Mouse (Mus musculus): ENCODE measurements at regions not wholly inside any gene's neighbourhood (a gene's known extent, or its start where the extent isn't known, plus 50 kb on each side); places are given as distances from the start of the nearest gene placed in this dataset.

DNA sequence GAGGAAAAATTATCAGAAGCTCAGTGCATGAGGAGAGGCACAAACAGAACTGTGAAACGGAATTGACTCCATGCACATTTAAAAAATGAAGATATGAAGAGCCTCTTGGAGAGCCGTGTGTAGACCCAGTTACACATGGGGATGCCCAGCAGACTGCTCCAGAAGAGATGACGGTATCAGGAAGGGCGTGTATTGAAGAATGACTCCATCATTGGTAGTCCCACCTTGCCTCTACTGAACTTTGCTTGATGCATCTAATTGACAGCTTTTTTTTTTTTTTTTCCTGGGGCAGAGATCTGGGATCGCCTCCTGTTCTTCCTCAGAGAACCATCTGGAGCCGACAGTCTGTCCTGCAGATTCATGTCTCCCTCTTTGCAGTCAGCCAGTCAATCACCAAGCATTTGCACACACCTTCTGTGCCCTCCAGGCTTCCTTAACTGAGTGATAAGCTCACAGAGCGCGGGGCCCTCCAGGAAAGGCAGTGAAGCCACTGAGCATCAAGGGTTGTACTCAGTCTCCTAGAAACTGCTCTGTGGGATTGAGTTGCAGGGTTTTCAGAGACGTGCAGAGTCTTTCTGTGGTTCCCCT, 57.6 kb upstream of the D1Pas1 start:
- no peak for DNase-seq (ENCODE audit: low spot score in 2 of 2)

DNA sequence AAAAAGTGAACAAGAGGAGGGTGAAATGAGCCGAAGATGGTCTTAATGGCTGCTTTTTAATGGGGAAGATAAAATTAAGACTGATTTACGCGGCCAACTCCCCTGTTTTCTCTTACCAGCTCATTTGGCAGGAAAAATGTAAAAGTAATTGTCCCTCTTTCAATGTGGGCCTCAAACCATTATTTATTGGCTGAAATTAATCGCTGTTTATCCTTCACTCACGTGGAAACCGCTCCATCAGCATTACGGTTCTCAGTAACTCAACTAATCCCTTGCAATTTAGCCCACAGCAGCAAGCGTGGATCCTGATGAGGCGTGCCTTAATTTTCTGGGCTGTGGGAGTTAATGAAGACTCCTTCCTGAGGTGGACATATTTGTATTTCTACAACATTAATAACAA, 58.1 kb upstream of the D1Pas1 start:
- DNase-seq (ENCODE audit: low spot score in 2 of 2): no peak

DNA sequence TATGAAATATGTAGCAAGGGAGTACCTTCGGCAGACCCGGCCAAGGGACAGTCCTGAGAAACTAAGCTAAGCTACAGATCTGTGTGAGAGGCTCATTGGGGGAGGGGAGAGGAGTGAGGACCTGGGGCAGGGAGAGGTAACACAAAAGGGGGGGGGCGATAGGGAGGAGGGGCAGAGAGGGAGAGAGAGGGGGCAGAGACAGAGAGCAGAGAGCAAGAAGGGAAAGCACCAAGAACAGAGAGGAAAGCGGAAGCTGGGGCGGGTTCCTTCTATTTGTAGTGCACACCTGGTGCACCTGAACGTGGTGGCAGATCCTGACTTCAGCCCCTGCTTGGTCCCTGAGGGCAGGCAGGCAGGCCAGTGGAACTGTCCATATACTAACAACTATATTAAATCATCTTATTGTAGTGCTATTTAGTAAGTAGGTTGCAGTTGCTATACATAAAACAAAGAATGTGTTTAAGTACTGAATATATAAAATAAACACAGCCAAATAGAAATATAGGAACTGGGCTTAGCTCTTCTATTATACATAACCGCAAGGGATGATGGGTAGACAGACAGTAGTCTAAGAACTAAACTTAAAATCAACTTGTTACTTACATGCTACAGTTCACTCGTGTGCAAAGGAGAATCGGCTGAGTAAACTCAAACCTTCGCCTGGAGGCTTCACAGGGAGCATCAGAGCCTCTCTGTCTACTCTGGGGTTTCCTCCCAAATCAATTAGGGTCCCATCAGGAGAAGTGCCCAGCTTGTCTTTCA, 59.6 kb upstream of the D1Pas1 start:
- no peak for DNase-seq (ENCODE audit: low spot score in 2 of 2)

DNA sequence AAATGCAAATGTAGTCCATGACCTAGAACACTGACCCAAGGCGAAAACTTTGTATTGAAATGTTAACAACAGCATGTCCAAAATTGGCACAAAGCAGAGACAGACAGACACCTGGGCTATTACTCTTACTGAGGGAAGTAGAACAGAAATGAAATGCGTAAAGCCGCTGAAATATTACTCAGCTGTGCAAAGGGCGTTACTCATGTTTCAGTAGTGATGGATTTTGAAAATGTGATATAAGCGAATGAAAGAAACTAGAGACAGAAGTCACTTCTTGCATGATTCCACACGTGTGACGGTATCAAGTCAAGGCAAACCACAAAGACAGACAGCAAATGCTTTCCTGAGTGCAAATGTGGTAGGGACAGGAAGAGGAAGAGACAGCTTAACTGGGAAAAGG, 61.3 kb upstream of the D1Pas1 start:
- DNase-seq (ENCODE audit: low spot score in 2 of 2): no peak

DNA sequence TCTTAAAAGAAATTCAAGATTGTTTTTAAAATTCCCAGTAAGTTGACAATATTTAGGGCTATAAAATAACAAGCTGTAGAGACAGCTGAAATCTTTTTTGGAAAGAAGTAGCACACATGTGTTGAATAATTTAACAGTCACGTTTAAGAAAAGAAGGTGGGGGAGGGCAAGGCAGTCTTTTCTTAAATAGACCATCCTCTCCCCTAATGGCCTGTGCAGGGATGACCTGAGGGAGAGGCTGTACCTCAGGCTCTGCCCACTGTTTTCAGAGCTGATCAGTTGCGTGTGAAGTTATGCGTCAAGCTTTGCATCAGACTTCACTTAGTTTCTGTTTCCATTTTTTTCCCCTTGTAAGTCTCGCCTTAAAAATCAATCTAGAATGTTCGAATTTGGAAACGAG, 65.7 kb upstream of the D1Pas1 start:
- DNase-seq (ENCODE audit: low spot score in 2 of 2): no peak

DNA sequence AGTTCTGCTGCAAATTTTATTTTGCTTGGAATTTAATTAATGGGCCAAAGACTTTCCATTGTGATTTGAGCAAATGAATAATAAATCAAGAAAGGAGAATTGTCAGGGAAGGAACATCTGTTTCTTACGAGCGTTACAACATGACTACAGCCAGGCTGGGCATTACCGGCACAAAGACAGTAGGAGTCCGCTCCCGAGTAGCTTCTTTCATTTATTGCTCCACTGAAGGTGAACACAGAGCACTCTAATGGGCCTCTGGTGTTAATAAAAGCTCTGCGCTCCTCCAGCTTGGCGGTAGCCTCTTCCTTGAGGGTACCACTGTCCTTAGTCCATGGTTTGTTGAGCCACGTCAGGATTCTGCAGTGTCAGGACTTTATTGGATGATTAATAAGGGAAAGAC, 69.0 kb upstream of the D1Pas1 start:
- no peak for DNase-seq (ENCODE audit: low spot score in 2 of 2)

DNA sequence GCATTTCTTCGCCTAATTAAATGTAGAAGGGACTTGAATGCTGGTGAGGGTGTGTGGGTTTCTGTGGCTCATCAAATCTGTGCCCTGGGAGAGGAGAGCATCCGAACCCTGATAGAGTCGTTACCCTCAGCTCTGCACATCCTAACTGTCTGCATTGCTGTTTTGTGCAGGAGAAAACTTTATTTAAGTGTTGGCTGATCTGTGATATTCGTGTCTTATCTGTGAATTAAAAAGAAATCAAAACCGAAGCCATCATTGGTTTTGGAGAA, 77.7 kb upstream of the D1Pas1 start:
- no peak for DNase-seq (ENCODE audit: low spot score in 2 of 2)

DNA sequence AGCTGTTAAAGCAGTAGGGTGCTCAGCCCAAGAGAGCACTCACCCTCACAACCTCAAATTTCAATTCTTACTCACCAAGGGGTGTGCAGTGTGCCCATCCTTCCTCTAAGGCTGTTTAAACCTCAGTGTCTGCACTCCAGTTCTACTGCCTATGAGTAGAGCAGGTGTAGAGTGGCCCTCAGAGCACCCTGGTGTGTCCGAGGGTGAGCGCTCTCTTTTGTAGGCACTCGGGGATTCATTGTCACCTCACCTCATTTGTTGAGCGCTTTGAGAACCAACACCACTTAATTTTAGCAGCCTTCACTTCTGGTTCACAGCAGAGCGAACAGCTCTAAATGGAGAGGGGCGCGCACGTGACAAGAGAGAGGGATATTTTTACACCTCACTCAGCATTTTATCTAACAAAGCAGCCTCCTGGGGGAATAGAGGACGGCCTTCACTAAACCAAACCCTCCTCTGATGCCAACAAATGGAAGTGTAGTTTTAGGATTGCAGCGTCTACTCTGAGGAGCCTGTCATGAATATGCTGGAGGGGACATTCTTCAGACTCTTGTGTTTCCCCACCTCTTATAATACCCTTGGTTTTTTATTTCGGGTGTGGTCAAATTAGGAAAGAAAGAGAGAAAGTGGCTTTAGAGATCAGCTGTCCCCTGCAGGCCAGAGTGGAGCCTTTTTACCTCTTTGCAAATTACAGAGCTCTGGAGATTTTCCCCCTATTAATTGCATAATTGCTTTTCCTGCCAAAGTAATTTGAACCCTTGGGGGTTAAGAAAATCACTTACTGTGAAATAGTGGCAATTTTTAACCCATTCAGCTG, 78.2 kb upstream of the D1Pas1 start:
- no peak for DNase-seq (ENCODE audit: low spot score in 2 of 2)

DNA sequence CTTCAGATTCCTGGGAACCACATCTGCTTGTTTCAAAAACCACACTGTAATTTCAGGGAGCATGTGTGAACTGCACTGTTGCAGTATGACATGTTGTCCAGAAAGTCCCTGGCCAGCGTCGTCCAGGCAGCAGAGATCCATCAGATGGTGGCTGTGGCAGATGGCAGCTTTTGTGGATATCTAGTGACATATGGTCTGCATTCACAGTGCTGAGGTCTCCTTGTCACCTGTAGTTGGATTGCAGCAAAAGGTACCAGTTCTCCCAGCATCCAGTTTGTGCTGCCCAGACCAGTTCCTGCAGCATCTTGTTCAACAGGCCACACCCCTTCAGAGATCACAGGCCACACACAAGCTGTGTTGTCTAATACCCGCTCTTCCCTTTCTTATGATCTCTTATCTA, 80.1 kb upstream of the D1Pas1 start:
- no peak for DNase-seq (ENCODE audit: low spot score in 2 of 2)

DNA sequence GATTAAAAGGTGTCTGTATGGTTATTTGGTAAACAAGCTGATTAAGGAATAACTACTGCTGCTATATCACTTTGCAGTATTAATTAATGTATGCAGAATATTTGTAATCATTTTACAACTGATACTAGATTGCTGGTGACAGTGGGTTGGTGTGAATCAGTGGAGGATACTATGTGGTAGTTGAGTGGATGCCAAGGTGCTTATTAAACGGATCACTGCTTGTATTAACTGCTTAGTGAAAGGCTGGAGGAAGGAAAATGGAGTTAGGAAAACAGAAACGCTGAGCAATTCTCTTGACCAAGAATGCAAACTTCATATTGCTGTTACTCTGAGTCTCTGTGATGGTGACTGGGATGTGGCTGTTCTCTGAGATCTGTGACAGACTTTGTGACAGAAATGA, 86.8 kb upstream of the D1Pas1 start:
- DNase-seq (ENCODE audit: low spot score in 2 of 2): no peak

DNA sequence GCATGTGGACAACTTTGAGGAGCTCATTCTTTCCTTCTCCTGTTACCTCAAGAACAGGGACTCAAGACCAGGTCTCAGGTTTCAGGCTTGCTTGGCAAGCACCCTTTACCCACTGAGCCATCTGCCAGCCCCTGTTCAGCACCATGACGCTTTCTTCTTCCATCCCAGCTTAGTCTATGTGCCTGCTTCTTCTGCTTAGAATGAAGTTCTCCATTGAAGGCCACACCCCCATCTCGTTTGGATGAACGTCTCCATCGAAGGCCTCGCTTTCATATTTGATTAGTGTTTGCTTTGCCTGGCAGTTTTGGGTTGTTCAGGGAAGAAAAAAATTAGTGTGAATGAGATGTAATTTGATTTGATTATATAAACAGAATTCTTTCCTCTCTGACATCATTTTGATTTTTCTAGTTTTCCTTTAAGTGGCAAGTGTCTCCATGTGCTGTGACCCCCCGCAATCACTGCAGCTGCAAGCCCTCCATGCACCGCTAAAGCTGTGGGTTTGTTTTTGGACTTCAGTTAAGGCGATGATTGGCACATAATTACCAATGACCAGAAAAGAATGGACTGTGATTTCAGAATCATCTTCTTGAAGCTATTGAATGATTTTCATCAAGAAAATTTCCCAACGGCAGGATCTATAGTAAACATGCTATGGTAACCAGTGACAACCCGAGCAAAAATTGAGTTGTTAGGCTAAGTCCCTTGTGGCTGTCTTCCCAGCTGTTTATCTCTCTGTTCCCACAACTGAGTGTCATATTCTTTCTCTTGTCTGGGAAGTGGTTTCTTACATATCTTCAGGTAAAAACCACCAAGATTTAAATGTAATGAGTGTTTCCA, 106.4 kb upstream of the D1Pas1 start:
- no peak for DNase-seq (ENCODE audit: low spot score in 2 of 2)

DNA sequence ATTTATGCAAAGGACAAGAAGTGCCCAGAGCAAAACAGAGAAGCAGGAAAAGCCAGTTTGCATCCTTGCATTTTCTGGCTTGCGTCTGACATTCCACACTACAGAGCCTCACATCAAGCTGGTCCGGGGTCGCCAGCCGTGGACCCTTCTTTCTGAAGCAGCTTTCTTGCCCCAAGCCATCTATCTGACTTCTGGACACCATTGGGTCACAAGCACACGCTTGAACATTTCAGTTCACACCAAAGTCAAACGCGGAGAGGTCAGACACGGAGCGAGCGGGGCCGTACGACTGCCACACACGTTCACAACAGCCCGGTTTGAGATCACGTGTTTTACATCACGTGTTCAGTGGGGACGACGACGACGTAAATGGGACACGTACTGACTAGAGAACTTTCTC, 108.9 kb upstream of the D1Pas1 start:
- DNase-seq (ENCODE audit: low spot score in 2 of 2): no peak

DNA sequence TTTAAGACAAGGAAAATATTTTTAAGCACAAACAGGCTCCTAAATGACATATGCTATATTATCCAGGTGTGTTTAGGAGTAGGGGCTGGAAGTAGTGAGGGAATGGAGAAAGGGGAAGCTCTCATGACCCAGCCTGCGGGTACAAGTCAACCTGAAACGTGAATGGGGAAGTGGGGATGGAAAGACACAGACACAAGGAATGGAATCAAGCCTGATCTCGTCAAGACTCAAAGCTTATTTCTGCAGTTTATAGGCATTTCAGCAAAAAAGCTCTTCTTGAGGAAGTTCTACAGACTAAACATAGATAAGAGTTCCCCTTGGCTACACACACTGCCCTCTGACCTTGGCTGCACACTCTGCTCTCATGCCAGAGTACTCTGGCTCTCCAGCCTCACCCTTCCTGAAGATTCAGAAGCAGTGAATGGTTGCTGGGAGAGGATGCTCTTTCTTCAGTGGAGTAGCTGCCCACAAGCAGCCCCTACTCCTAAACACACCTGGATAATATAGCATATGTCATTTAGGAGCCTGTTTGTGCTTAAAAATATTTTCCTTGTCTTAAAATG, 106.4 kb upstream of the Rrp15 start:
- no peak for DNase-seq (ENCODE audit: low spot score in 2 of 2)

DNA sequence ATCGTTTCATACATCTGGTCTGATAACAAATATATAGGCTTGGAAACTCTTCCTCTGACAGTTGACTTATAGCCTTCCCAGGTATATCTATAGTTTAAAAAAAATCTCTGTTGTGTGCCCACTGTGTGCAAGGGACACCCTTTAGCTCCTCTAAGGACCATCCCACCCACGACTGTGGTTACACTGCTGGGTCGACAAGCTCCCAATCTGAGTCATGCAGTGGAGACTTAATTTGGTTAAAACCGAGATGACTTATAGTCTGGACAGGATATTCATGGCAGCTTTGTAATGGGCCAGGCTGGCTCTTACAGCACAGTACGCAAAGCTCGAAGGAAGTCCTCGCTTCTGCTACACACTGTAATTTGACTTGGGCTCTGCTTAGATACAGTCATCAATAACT, 96.1 kb upstream of the Rrp15 start:
- DNase-seq (ENCODE audit: low spot score in 2 of 2): no peak

DNA sequence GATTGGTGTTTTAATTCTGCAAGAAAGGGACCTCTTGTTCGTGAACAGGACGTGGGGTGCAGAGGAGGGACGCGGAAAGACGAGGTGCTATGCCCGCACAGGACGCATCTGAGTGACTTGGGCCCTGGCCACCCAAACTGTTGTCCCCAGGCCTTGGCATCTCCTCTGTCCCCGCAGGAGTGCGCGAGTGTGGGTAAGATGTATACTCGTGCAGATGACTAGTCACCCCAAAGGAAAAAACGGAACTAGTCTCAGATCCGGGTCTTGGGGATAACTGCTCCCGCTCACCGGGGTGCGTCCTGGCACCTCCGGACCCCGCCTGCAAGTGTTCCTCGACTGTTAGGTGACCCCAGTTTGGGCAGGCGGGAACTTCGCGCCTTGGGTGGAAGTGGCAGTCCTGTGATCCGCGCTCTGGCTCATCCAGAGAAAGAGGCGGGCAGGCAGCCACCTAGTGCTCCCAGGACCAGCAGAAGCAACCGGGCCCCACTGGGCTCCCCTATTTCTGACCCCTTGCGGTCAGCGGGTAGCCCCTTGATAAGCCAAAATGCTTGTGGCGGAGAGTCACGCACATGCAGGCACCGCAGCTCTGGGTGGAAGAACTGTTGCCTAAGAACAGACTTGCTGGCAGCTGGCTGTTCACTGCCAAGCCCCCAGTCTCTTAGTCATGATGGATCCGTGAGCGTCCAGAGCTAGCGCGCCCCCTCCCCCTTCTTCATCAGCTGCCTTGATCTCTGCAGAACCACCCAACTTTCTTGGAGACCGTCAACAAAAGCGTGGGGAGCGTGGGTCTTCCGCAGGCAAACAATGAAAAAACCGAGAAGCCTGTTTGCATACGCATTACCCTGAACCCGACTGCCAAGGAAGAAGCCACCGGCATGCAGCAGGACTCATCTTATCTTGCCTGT, 85.0 kb upstream of the Rrp15 start:
- peak; percentile 9 to 13 for DNase-seq (ENCODE audit: low spot score in 2 of 2)

DNA sequence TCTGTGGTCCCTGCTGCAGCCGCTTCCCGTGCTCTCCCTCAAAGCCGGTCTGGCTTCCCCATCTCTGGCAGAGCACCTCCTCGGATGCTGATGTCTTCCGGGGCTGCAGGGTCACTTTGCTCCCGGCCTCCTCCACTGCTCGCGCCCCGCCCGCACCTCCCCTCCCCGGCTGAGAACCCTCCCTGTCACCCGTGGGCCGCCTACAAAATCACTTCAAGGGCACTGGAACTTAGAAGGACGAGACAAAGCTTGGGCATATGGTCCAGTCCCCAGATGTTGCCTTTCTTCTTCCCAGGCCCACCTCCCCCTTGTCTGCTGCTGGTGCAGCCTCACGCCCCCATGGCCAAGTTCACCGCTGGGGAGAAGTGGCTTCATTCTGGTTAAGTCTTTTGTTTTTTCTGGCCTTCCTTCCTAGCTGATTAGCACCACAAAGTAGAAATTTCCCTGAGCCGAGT, 84.3 kb upstream of the Rrp15 start:
- DNase-seq (ENCODE audit: low spot score in 2 of 2): peak in 1 of 2 experiments; percentile 3

DNA sequence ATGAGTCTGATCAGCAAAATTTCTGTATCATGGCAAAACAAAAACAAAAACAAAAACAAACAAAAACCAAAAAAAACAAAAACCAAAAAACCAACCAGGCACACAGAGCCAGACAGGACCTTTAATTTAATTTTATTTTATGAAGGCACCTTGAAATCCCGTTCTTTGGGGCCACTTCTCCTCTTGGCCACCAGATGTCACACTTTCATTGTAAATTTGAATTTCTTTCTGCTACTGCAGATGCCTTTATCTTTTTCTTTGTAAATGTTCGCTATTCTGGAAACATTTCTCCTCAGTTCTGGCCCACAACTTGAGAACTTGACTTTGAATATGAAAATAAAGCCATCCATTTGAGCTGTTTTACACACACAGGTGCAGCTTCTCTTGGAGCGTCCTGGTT, 78.6 kb upstream of the Rrp15 start:
- DNase-seq (ENCODE audit: low spot score in 2 of 2): peak in 1 of 2 experiments; percentile 70

DNA sequence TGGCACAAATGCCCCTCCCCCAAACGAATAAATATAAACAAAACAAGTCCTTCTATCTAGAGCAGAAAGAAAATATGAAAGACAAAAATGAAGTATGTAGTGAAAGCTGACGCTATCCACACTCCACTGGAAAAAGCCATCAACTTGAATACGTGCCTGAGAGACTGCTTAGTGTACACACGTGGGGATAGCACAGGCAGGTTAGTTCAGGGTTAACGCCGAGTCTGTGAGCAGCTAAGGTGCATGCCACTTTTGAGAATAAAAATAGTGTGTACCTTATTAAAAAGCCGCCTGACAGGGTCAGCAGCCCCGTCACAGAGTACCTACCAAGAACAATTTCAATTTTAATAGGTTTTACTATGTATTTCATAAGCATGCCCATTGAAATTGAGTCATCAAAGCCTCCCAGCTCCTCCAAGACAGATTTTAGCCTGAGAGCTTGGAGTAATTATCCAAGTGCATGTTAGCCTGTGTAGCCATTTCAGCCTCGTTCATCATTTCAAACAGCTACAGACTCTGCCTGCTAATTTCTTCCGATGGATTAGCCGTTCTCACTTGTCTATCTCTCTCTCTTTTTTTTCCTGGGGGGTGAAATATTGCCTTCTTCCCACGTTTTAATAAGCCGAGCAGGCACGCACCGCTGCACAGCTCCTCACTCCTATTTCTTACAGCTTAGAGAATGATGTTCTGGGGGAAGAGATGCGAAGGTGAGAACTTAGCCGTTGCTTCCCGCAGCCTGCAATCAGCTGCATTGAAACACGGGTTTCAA, 59.2 kb upstream of the Rrp15 start:
- no peak for DNase-seq (ENCODE audit: low spot score in 2 of 2)

DNA sequence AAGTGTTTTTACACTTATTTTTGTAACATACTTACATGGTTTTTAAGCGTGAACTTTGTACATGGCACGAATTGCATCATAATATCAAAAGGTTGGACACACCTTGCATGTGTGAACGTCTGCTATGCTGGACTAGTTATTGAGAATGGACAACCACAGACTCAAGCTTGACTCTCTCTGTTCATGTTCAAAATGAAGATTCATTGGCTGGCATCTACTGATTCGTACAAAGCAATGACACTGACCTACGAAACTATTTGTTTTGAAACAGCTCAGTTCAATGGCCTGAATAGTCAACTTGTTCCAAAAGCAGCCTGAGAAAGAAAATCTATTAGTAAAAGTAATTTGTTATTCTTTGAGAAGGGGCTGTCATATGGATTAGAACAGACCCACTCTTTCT, 55.3 kb upstream of the Rrp15 start:
- DNase-seq (ENCODE audit: low spot score in 2 of 2): no peak
